Mouse (Mus musculus) heart, embryonic 11.5 days (tissue): ENCODE results near the gene Plvap. TPM values are rescaled to one million over a fixed set of nuclear protein-coding genes. Genes with fewer than 3 reads are reported as not detected.

Source experiments
- ATAC-seq: fragments of 200-750 bp; cut with Nextera tagmentation; replicated peaks from 2 replicates; pipeline ENCODE4 v1.8.0; 2017; ENCODE audit warnings: moderate library complexity; ENCODE audit not compliant: insufficient number of reproducible peaks, low FRiP score, low TSS enrichment
- H3K27ac ChIP-seq: fragments of 300-500 bp; sonication (generic); 2 replicates; pipeline ENCODE4 v1.5.1; 2014; ENCODE audit warnings: mild to moderate bottlenecking, low read depth, low read length
- H3K27me3 ChIP-seq: fragments of 300-500 bp; sonication (generic); 2 replicates; pipeline ENCODE4 v1.6.1; 2014; ENCODE audit warnings: mild to moderate bottlenecking, low read length, mixed read lengths; ENCODE audit not compliant: control insufficient read depth, insufficient read depth
- H3K36me3 ChIP-seq: fragments of 300-500 bp; sonication (generic); 2 replicates; pipeline ENCODE4 v1.6.1; 2014; ENCODE audit warnings: mild to moderate bottlenecking, low read length, moderate library complexity, mixed read lengths; ENCODE audit not compliant: control insufficient read depth, insufficient read depth
- H3K4me1 ChIP-seq: fragments of 300-500 bp; sonication (generic); 2 replicates; pipeline ENCODE4 v1.6.1; 2014; ENCODE audit warnings: low read length; ENCODE audit not compliant: control insufficient read depth, insufficient read depth
- H3K4me2 ChIP-seq: fragments of 300-500 bp; sonication (generic); 2 replicates; pipeline ENCODE4 v1.6.1; 2014; ENCODE audit warnings: mild to moderate bottlenecking, moderate library complexity
- H3K4me3 ChIP-seq: fragments of 300-500 bp; sonication (generic); 2 replicates; pipeline ENCODE4 v1.5.1; 2014; ENCODE audit warnings: low read depth, low read length
- H3K9ac ChIP-seq: fragments of 300-500 bp; sonication (generic); 2 replicates; pipeline ENCODE4 v1.6.1; 2014; ENCODE audit warnings: mild to moderate bottlenecking, low read depth, low read length, moderate library complexity
- H3K9me3 ChIP-seq: fragments of 300-500 bp; sonication (generic); replicated peaks from 2 replicates; pipeline ENCODE4 v1.6.1; 2016; ENCODE audit warnings: low read length; ENCODE audit not compliant: control insufficient read depth
- WGBS: fragments of 180-500 bp; shearing (Covaris S2); extraction: QIAGEN DNeasy Blood & Tissue Kit; methylation state at CpG from one replicate; pipeline ENCODE4 v1.1.7; 2014; ENCODE audit not compliant: insufficient replicate concordance; 5-methylcytosine and 5-hydroxymethylcytosine counted together
- polyA plus RNA-seq: library from polyadenylated mRNA; unstranded; fragments of >200 nt; fragmentation: Nextera tagmentation; extraction: Ambion mirVana; gene quantifications from 2 replicates; pipeline ENCODE4 v1.2.1, GENCODE M21; 2014

The Plvap gene
- polyA plus RNA-seq = 148 and 170 TPM in 2 replicates

DNA sequence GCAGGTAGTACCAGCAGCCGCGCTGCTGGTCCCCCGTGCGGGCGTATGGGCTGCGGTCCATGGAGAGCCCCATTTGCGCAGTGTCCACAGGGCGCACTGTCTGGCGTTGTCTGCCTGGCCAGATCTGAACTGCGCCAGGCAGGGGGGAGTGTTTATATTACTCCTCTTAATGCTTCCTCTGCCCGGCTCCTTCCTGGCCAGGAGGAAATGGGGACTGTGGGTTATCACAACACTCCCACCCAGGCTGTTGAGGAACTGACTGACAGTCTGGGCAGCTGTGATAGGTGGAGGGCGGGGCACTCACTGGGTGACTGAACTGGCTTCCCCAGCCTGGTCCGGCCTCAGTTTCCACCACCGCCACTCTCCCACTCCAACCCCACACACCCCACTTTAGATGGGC is at the start of gene Plvap:
Plvap (minus strand) TSS at position 109 of the 400 bp plus-strand sequence.
- H3K27ac ChIP-seq = peak within 1 kb of the TSS; percentile 67
- ATAC-seq = peak; percentile 65
- no peaks in the 10 kb centered on the region for H3K36me3 ChIP-seq
- peaks cover 32% of the 10 kb centered on the region for H3K27me3 ChIP-seq
- peak within 1 kb of the TSS; percentile 49 for H3K4me2 ChIP-seq
- 25% methylated on average over 14 of the region's 14 CpGs for WGBS
- peak within 1 kb of the TSS; percentile 8; the same call in 1 of the 2 replicates for H3K9ac ChIP-seq
- H3K9me3 ChIP-seq = no peaks in the 10 kb centered on the region
- H3K4me1 ChIP-seq = peaks cover 9% of the 10 kb centered on the region
- peak within 1 kb of the TSS; percentile 39 for H3K4me3 ChIP-seq

DNA sequence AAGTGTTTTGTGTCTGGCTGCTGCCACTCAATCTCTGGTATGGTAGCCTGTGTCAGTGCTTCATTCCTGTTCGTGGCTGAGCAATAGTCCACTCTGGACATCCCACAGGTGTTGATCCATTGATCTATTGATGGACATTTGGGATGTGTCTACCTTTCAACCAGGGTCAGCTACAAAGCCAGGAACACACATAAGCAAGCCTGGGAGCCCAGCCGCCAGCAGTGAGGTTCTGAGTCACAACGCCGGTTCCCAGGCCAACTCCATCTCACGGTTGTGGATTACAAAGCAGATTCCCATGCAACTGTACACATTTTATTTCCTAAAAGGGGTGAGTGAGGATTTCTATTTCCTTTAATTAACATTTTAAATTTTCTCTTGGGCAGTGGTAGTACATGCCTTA is 49.2 kb upstream of the Plvap start:
- WGBS = 80% methylated on average over 5 of the region's 5 CpGs
- Histone ChIP-seq H3K27me3 (peaks cover 62% of the 10 kb centered on the region), H3K27ac (no peak overlapping the region), H3K36me3 (peaks cover 2% of the 10 kb centered on the region; the same call in 1 of the 2 replicates), H3K4me3 (no peak overlapping the region), H3K4me2 (no peak overlapping the region), H3K4me1 (peaks cover 8% of the 10 kb centered on the region), H3K9ac (no peak overlapping the region), H3K9me3 (0 out of 2 replicates have a peak, but pooled peaks cover 3% of the 10 kb centered on the region)
- no peak for ATAC-seq

- no peak for ATAC-seq
- Histone ChIP-seq H3K9ac (no peak overlapping the region), H3K4me3 (no peak overlapping the region), H3K36me3 (peaks cover 2% of the 10 kb centered on the region; the same call in 1 of the 2 replicates), H3K9me3 (0 out of 2 replicates have a peak, but pooled peaks cover 3% of the 10 kb centered on the region), H3K27me3 (peaks cover 66% of the 10 kb centered on the region), H3K4me2 (no peak overlapping the region), H3K4me1 (peaks cover 8% of the 10 kb centered on the region), H3K27ac (no peak overlapping the region)
- 56% methylated on average over 3 of the region's 3 CpGs for WGBS
Measured at GRCm38 (mm10) chr8:71560071-71560470, 48.5 kb upstream of the Plvap start.

DNA sequence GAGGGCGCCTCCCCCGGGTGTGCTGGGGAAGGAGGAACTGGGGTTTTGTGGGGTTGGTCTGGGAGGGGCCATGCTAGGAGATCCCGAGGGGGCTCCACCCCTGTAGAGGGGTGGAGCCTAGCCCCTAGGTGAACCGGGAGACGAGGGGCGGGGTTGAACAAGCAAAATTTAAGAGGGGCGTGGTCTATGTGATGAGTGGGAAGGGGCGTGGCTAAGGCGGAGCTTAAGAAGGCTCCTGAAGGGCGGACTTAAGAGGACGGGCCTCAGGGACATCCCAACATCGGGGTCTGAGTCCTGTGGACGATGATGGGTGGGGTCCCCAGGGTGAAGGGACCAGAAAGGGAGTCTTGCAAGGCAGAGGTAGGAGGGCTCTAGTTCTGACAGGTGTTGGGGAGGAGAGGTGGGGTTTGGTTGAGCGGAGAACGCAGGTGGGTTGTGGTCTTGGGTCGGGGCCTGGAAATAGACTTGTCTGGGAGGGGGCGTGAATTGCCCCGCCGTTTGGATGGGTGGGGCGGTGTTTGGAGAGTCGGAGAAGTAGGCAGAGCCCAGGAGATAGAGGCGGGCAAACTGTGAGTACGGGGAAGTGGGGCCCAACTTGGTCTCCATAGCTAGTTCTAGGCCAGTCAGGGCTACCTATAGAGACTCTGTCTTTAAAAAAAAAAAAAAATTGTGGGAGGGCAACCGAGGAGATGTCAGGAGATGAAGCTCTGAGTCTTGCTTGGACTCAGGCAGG is 47.6 kb upstream of the Plvap start:
- H3K9me3 ChIP-seq = 0 out of 2 replicates have a peak, but pooled peaks cover 2% of the 10 kb centered on the region
- H3K4me3 ChIP-seq = peak overlapping the region; percentile 44
- peak overlapping the region; percentile 74 for H3K4me2 ChIP-seq
- WGBS = 3% methylated on average over 24 of the region's 24 CpGs
- peaks cover 2% of the 10 kb centered on the region; the same call in 1 of the 2 replicates for H3K36me3 ChIP-seq
- H3K4me1 ChIP-seq = peaks cover 8% of the 10 kb centered on the region
- H3K27ac ChIP-seq = no peak overlapping the region
- ATAC-seq = peak; percentile 45
- no peak overlapping the region for H3K9ac ChIP-seq
- H3K27me3 ChIP-seq = peaks cover 66% of the 10 kb centered on the region

- Histone ChIP-seq H3K27me3 (peaks cover 64% of the 10 kb centered on the region), H3K9me3 (no peaks in the 10 kb centered on the region), H3K4me2 (peak within 1 kb of the TSS; percentile 74), H3K4me3 (peak within 1 kb of the TSS; percentile 44), H3K27ac (no peak within 1 kb of the TSS), H3K4me1 (peaks cover 8% of the 10 kb centered on the region), H3K9ac (peak within 1 kb of the TSS; percentile 56; the same call in 1 of the 2 replicates), H3K36me3 (no peaks in the 10 kb centered on the region)
- ATAC-seq = no peak
- WGBS = 4% methylated on average over 70 of the region's 70 CpGs
Measured at GRCm38 (mm10) chr8:71558071-71558957, 46.8 kb upstream of the Plvap start, which contains the start of gene Tmem221. Gene Tmem221, minus strand, starts transcription at chr8:71558871.

DNA sequence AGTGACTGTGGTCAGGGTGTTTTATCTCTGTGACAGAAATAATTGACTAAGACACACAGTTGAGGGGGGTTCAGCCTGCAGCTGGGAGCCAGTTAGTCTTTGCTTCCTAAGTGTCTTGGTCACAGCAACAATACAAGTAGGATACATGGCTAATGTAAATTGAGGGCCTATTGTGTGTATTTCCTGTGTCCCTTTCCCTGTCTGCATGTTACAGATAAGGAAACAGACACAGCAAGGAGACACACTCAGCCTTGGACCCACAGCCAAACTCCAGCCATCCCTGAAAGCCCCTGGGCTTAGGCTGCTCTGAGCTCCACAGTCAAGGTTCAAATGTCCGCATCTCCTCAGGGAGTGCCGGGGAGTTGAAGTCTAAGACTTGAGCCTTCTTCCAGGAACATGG is 43.1 kb upstream of the Plvap start:
- Histone ChIP-seq H3K27ac (no peak overlapping the region), H3K9me3 (no peaks in the 10 kb centered on the region), H3K9ac (no peak overlapping the region), H3K27me3 (peaks cover 37% of the 10 kb centered on the region), H3K4me3 (no peak overlapping the region), H3K36me3 (no peaks in the 10 kb centered on the region), H3K4me2 (no peak overlapping the region; the same call in 1 of the 2 replicates), H3K4me1 (peaks cover 13% of the 10 kb centered on the region)
- 82% methylated on average over 2 of the region's 2 CpGs for WGBS
- no peak for ATAC-seq

GRCm38 (mm10) chr8:71554001-71554400 is 42.4 kb upstream of the Plvap start:
- ATAC-seq = no peak
- H3K9ac ChIP-seq = no peak overlapping the region
- peaks cover 31% of the 10 kb centered on the region for H3K27me3 ChIP-seq
- no peaks in the 10 kb centered on the region for H3K36me3 ChIP-seq
- H3K4me3 ChIP-seq = no peak overlapping the region
- no peak overlapping the region for H3K4me2 ChIP-seq
- peaks cover 12% of the 10 kb centered on the region for H3K4me1 ChIP-seq
- no peak overlapping the region for H3K27ac ChIP-seq
- 84% methylated on average over 6 of the region's 6 CpGs for WGBS
- no peaks in the 10 kb centered on the region for H3K9me3 ChIP-seq

- no peaks in the 10 kb centered on the region for H3K9me3 ChIP-seq
- H3K4me3 ChIP-seq = no peak overlapping the region
- no peak for ATAC-seq
- H3K27me3 ChIP-seq = peaks cover 18% of the 10 kb centered on the region
- peaks cover 3% of the 10 kb centered on the region for H3K36me3 ChIP-seq
- H3K27ac ChIP-seq = no peak overlapping the region
- no peak overlapping the region for H3K4me2 ChIP-seq
- no peak overlapping the region for H3K9ac ChIP-seq
- 51% methylated on average over 6 of the region's 6 CpGs for WGBS
- H3K4me1 ChIP-seq = 0 out of 2 replicates have a peak, but pooled peaks cover 5% of the 10 kb centered on the region
Measured at GRCm38 (mm10) chr8:71552770-71553169, 41.2 kb upstream of the Plvap start.
